Mouse (Mus musculus): ENCODE data around the gene Nmur1. TPM values are rescaled to one million over a fixed set of nuclear protein-coding genes. Genes with fewer than 3 reads are reported as not detected.

Gene Nmur1
- polyA plus RNA-seq, 1 experiment from 2014 or later: not detected

GRCm38 (mm10) chr1:86349201-86349600 is 76.8 kb downstream of the Nmur1 start:
- 92% methylated on average over 3 of the region's 3 CpGs for WGBS
- Histone ChIP-seq H3K27me3 (ENCODE audit: control insufficient read depth, insufficient read depth, low read length) (no peaks in the 10 kb centered on the region), H3K4me3 (ENCODE audit: low read depth, low read length) (no peak overlapping the region), H3K9ac (ENCODE audit: low read length) (no peak overlapping the region), H3K4me2 (no peak overlapping the region), H3K9me3 (ENCODE audit: control insufficient read depth, low read length) (no peaks in the 10 kb centered on the region), H3K27ac (ENCODE audit: low read depth, low read length) (no peak overlapping the region), H3K4me1 (ENCODE audit: control insufficient read depth, insufficient read depth, low read length) (no peaks in the 10 kb centered on the region), H3K36me3 (ENCODE audit: control insufficient read depth, insufficient read depth, low read length) (peaks cover 38% of the 10 kb centered on the region)
- ATAC-seq (ENCODE audit: low FRiP score) (no peak), DNase-seq (ENCODE audit: low spot score, missing footprints) (peak; percentile 65)

- Histone ChIP-seq H3K4me1 (ENCODE audit: control insufficient read depth, insufficient read depth, low read length) (no peaks in the 10 kb centered on the region), H3K27me3 (ENCODE audit: control insufficient read depth, insufficient read depth, low read length) (no peaks in the 10 kb centered on the region), H3K36me3 (ENCODE audit: control insufficient read depth, insufficient read depth, low read length) (peaks cover 34% of the 10 kb centered on the region), H3K27ac (ENCODE audit: low read depth, low read length) (no peak overlapping the region), H3K9me3 (ENCODE audit: control insufficient read depth, low read length) (no peaks in the 10 kb centered on the region), H3K4me3 (ENCODE audit: low read depth, low read length) (no peak overlapping the region), H3K4me2 (no peak overlapping the region), H3K9ac (ENCODE audit: low read length) (no peak overlapping the region)
- DNase-seq (ENCODE audit: low spot score, missing footprints) (peak; percentile 72), ATAC-seq (ENCODE audit: low FRiP score) (no peak)
- WGBS: 71% methylated on average over 4 of the region's 4 CpGs
Measured at GRCm38 (mm10) chr1:86348801-86349200, 77.2 kb downstream of the Nmur1 start.

- ATAC-seq (ENCODE audit: low FRiP score) (no peak), DNase-seq (ENCODE audit: low spot score, missing footprints) (peak; percentile 82)
- H3K4me2 ChIP-seq: no peak overlapping the region
- H3K9ac ChIP-seq (ENCODE audit: low read length): no peak overlapping the region
- no peak overlapping the region for H3K27ac ChIP-seq (ENCODE audit: low read depth, low read length)
- H3K36me3 ChIP-seq (ENCODE audit: control insufficient read depth, insufficient read depth, low read length): peaks cover 28% of the 10 kb centered on the region
- H3K27me3 ChIP-seq (ENCODE audit: control insufficient read depth, insufficient read depth, low read length): no peaks in the 10 kb centered on the region
- H3K4me3 ChIP-seq (ENCODE audit: low read depth, low read length): no peak overlapping the region
- WGBS: 50% methylated on average over 1 of the region's 1 CpGs
- H3K9me3 ChIP-seq (ENCODE audit: control insufficient read depth, low read length): no peaks in the 10 kb centered on the region
- no peaks in the 10 kb centered on the region for H3K4me1 ChIP-seq (ENCODE audit: control insufficient read depth, insufficient read depth, low read length)
Measured at GRCm38 (mm10) chr1:86348083-86348482, 77.9 kb downstream of the Nmur1 start.

- Histone ChIP-seq H3K27ac (ENCODE audit: low read depth, low read length) (no peak overlapping the region), H3K4me2 (no peak overlapping the region), H3K27me3 (ENCODE audit: control insufficient read depth, insufficient read depth, low read length) (no peaks in the 10 kb centered on the region), H3K4me1 (ENCODE audit: control insufficient read depth, insufficient read depth, low read length) (no peaks in the 10 kb centered on the region), H3K9me3 (ENCODE audit: control insufficient read depth, low read length) (no peaks in the 10 kb centered on the region), H3K4me3 (ENCODE audit: low read depth, low read length) (no peak overlapping the region), H3K9ac (ENCODE audit: low read length) (no peak overlapping the region), H3K36me3 (ENCODE audit: control insufficient read depth, insufficient read depth, low read length) (peaks cover 27% of the 10 kb centered on the region)
- DNase-seq (ENCODE audit: low spot score, missing footprints) (peak; percentile 81), ATAC-seq (ENCODE audit: low FRiP score) (no peak)
- 47% methylated on average over 1 of the region's 1 CpGs for WGBS
Measured at GRCm38 (mm10) chr1:86347716-86348045, 78.3 kb downstream of the Nmur1 start.

- Histone ChIP-seq H3K9me3 (ENCODE audit: control insufficient read depth, low read length) (no peaks in the 10 kb centered on the region), H3K4me3 (ENCODE audit: low read depth, low read length) (no peak overlapping the region), H3K4me1 (ENCODE audit: control insufficient read depth, insufficient read depth, low read length) (no peaks in the 10 kb centered on the region), H3K4me2 (no peak overlapping the region), H3K36me3 (ENCODE audit: control insufficient read depth, insufficient read depth, low read length) (peaks cover 26% of the 10 kb centered on the region), H3K27ac (ENCODE audit: low read depth, low read length) (no peak overlapping the region), H3K9ac (ENCODE audit: low read length) (no peak overlapping the region), H3K27me3 (ENCODE audit: control insufficient read depth, insufficient read depth, low read length) (no peaks in the 10 kb centered on the region)
- ATAC-seq (ENCODE audit: low FRiP score): no peak
- DNase-seq (ENCODE audit: low spot score, missing footprints): peak; percentile 81
- 86% methylated on average over 3 of the region's 3 CpGs for WGBS
Measured at GRCm38 (mm10) chr1:86346851-86347715, 78.9 kb downstream of the Nmur1 start.

- H3K4me2 ChIP-seq: no peak overlapping the region
- WGBS: 90% methylated on average over 4 of the region's 4 CpGs
- H3K27ac ChIP-seq (ENCODE audit: low read depth, low read length): no peak overlapping the region
- no peak overlapping the region for H3K4me3 ChIP-seq (ENCODE audit: low read depth, low read length)
- peaks cover 21% of the 10 kb centered on the region for H3K36me3 ChIP-seq (ENCODE audit: control insufficient read depth, insufficient read depth, low read length)
- H3K9ac ChIP-seq (ENCODE audit: low read length): no peak overlapping the region
- H3K4me1 ChIP-seq (ENCODE audit: control insufficient read depth, insufficient read depth, low read length): no peaks in the 10 kb centered on the region
- peak; percentile 62 for DNase-seq (ENCODE audit: low spot score, missing footprints)
- ATAC-seq (ENCODE audit: low FRiP score): no peak
- H3K27me3 ChIP-seq (ENCODE audit: control insufficient read depth, insufficient read depth, low read length): no peaks in the 10 kb centered on the region
- no peaks in the 10 kb centered on the region for H3K9me3 ChIP-seq (ENCODE audit: control insufficient read depth, low read length)
Measured at GRCm38 (mm10) chr1:86345956-86346355, 80.1 kb downstream of the Nmur1 start.

- Histone ChIP-seq H3K4me2 (no peak overlapping the region), H3K4me1 (ENCODE audit: control insufficient read depth, insufficient read depth, low read length) (no peaks in the 10 kb centered on the region), H3K36me3 (ENCODE audit: control insufficient read depth, insufficient read depth, low read length) (peaks cover 13% of the 10 kb centered on the region), H3K4me3 (ENCODE audit: low read depth, low read length) (no peak overlapping the region), H3K9me3 (ENCODE audit: control insufficient read depth, low read length) (no peaks in the 10 kb centered on the region), H3K27ac (ENCODE audit: low read depth, low read length) (no peak overlapping the region), H3K9ac (ENCODE audit: low read length) (no peak overlapping the region), H3K27me3 (ENCODE audit: control insufficient read depth, insufficient read depth, low read length) (no peaks in the 10 kb centered on the region)
- 95% methylated on average over 4 of the region's 4 CpGs for WGBS
- ATAC-seq (ENCODE audit: low FRiP score) (no peak), DNase-seq (ENCODE audit: low spot score, missing footprints) (peak; percentile 80)
Measured at GRCm38 (mm10) chr1:86345069-86345468, 81.0 kb downstream of the Nmur1 start.

GRCm38 (mm10) chr1:86343969-86344861 is 81.8 kb downstream of the Nmur1 start:
- H3K36me3 ChIP-seq (ENCODE audit: control insufficient read depth, insufficient read depth, low read length): peaks cover 7% of the 10 kb centered on the region
- DNase-seq (ENCODE audit: low spot score, missing footprints) (peak; percentile 84), ATAC-seq (ENCODE audit: low FRiP score) (no peak)
- no peak overlapping the region for H3K4me2 ChIP-seq
- no peaks in the 10 kb centered on the region for H3K4me1 ChIP-seq (ENCODE audit: control insufficient read depth, insufficient read depth, low read length)
- H3K9me3 ChIP-seq (ENCODE audit: control insufficient read depth, low read length): no peaks in the 10 kb centered on the region
- no peaks in the 10 kb centered on the region for H3K27me3 ChIP-seq (ENCODE audit: control insufficient read depth, insufficient read depth, low read length)
- H3K4me3 ChIP-seq (ENCODE audit: low read depth, low read length): no peak overlapping the region
- WGBS: 88% methylated on average over 4 of the region's 4 CpGs
- no peak overlapping the region for H3K9ac ChIP-seq (ENCODE audit: low read length)
- no peak overlapping the region for H3K27ac ChIP-seq (ENCODE audit: low read depth, low read length)

GRCm38 (mm10) chr1:86343087-86343645 is 82.9 kb downstream of the Nmur1 start:
- Histone ChIP-seq H3K9me3 (ENCODE audit: control insufficient read depth, low read length) (no peaks in the 10 kb centered on the region), H3K4me1 (ENCODE audit: control insufficient read depth, insufficient read depth, low read length) (no peaks in the 10 kb centered on the region), H3K27ac (ENCODE audit: low read depth, low read length) (no peak overlapping the region), H3K27me3 (ENCODE audit: control insufficient read depth, insufficient read depth, low read length) (no peaks in the 10 kb centered on the region), H3K4me3 (ENCODE audit: low read depth, low read length) (no peak overlapping the region), H3K9ac (ENCODE audit: low read length) (no peak overlapping the region), H3K36me3 (ENCODE audit: control insufficient read depth, insufficient read depth, low read length) (no peaks in the 10 kb centered on the region), H3K4me2 (no peak overlapping the region)
- WGBS: 94% methylated on average over 1 of the region's 1 CpGs
- ATAC-seq (ENCODE audit: low FRiP score): no peak
- DNase-seq (ENCODE audit: low spot score, missing footprints): peak; percentile 77
